Mouse (Mus musculus) large intestine, adult 2 months (tissue): ENCODE measurements around the gene Lrrc8c. TPM values are rescaled to one million over a fixed set of nuclear protein-coding genes. Genes with fewer than 3 reads are reported as not detected.

Experiments used
- DNase-seq: peaks from one replicate; pipeline ENCODE4 v3.0.0-alpha.2; 2012; ENCODE audit warnings: low read depth, low spot score
- WGBS: fragments of 180-500 bp; shearing (Covaris S2); methylation state at CpG from one replicate; pipeline ENCODE4 v1.1.7; 2018; 5-methylcytosine and 5-hydroxymethylcytosine counted together
- polyA plus RNA-seq: library from polyadenylated mRNA; depleted of rRNA; stranded (reverse); fragments of >200 nt; gene quantifications from 2 replicates; pipeline ENCODE4 v1.2.3, GENCODE M21; 2012; rRNA removed

The Lrrc8c gene
- polyA plus RNA-seq, 1 experiment: 3.8 TPM

DNA sequence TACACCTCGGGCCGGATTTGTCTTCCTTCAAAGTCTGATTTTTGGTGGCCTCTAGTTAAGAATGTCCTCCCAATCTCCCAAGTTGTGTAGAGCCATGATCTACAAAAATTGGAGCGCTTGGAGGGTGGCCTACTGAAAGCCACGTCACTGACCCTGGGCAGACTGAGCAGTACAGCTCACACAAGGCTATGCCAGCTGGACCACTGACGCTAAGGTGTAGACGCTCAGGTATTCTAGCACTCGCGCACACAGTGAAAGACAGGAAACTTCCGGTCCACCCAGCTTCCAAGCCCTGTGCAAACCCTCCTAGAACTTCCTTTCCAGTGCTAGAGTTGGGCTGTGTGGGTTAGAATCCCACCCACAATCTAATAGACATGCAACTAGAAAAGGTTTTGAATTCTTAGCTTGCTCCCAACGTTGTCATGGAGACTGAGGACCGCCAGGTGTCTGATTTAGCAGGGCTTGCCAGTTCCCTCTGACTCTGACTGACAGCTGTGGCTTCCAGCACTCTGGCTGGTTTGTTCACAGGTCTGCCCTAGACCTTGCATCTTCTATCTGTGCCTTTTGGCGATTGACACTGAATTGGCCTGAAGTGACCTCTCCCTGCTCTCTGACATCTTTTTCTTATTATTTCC lies 136.0 kb downstream of the Lrrc8c start:
- 72% methylated on average over 12 of the region's 12 CpGs for WGBS
- DNase-seq: no peak

DNA sequence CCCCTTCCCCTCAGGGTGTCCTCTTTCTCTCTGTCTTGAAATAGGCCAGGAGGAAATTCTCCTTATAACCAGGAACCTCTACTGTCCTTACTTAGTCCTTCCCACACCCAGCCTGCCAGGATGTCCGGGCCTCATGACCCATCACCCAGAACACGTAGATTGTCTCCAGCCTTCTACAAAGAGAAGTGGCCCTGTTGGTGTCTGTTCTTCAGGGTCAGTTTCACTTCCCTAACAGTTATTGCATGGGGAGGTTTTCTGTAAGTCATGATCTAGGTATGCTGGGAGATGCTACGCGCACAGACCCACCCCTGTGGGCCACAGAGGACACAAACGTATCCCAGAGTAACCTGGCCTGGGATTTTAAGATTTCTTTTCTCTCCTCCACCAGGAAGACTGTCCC lies 142.7 kb downstream of the Lrrc8c start:
- no peak for DNase-seq
- 76% methylated on average over 5 of the region's 5 CpGs for WGBS

Other genes starting within 250 kb of the Lrrc8c start
- 1.3 and 2.1 TPM in 2 replicates for gene Gm43302, start 225.7 kb upstream of the Lrrc8c start, polyA plus RNA-seq
- 5.5 and 6.9 TPM in 2 replicates for gene Gbp6, start 225.7 kb upstream of the Lrrc8c start, polyA plus RNA-seq
- gene Lrrc8b, start 103.6 kb upstream of the Lrrc8c start, polyA plus RNA-seq: 8.0 and 21.2 TPM in 2 replicates
- gene Lrrc8d, start 180.6 kb downstream of the Lrrc8c start, polyA plus RNA-seq: 9.9 and 18.5 TPM in 2 replicates